Mouse (Mus musculus): ENCODE results near the gene Lama2.

GRCm38 (mm10) chr10:27488452-27488851 is 131.1 kb downstream of the Lama2 start:
- no peak for TF ChIP-seq GATA1 (IDR thresholded peaks at IDR 0.05; ENCODE audit: low read length)
- TF ChIP-seq TAL1 (IDR thresholded peaks at IDR 0.05; ENCODE audit: low read length), result no peak
